Comparison of ENCODE assay signal across 7 mouse cellular contexts in the genomic region with DNA sequence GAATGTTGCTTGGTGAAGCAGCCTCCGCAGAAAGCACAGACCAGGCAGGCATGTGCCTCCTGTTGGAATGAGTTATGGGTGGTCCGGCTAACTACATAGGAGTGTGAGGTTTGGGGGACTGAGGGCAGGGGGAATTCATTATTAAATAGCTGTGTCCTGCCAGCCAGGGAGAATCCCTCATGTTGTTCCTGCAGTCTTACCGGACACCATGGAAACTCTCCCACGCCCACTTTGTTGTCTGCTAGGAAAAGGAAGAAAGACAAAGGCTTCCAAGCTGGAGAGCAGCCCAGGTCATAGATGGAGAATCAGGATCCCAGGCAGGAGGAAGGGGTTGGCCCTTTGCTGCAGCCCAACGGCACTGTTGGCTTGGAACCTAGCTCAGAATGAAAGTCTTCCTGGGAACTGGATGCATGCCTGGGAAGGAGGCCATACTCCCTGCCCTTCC. TPM values are rescaled to one million over a fixed set of nuclear protein-coding genes. Genes with fewer than 3 reads are reported as not detected.
DNase-seq lines count a peak whose midpoint lies in the region; ATAC-seq and TF ChIP-seq lines count a peak whose summit lies in the region.

No protein-coding gene starts in this region.

- DNase-seq in hindbrain, postnatal 0 days (ENCODE audit: low spot score) = peak; percentile 61
- DNase-seq in mesoderm, embryonic 11.5 days (ENCODE audit: low read depth, low spot score) = peak; percentile 62
- DNase-seq in cerebellum, adult 11-12 months = no peak
- no peak for DNase-seq in thymus, postnatal 36 days

- no peak overlapping the region for H3K9ac ChIP-seq in embryonic facial prominence, embryonic 12.5 days
- no peak overlapping the region for H3K9ac ChIP-seq in forebrain, embryonic 16.5 days (replicated peaks; ENCODE audit: low read depth, low read length)
- H3K9ac ChIP-seq in hindbrain, postnatal 0 days (replicated peaks; ENCODE audit: low read length) = no peak overlapping the region

- no peaks in the 10 kb centered on the region for H3K9me3 ChIP-seq in embryonic facial prominence, embryonic 12.5 days
- H3K9me3 ChIP-seq in forebrain, embryonic 16.5 days (ENCODE audit: control insufficient read depth, low read length) = no peaks in the 10 kb centered on the region
- no peaks in the 10 kb centered on the region for H3K9me3 ChIP-seq in hindbrain, postnatal 0 days (ENCODE audit: low read length)

- peaks cover 12% of the 10 kb centered on the region for H3K4me1 ChIP-seq in embryonic facial prominence, embryonic 12.5 days
- peaks cover 21% of the 10 kb centered on the region for H3K4me1 ChIP-seq in forebrain, embryonic 16.5 days (replicated peaks; ENCODE audit: control insufficient read depth, insufficient read depth, low read length)
- H3K4me1 ChIP-seq in hindbrain, postnatal 0 days (ENCODE audit: insufficient read depth, low read length) = peaks cover 15% of the 10 kb centered on the region

- no peak overlapping the region for H3K4me3 ChIP-seq in embryonic facial prominence, embryonic 12.5 days
- H3K4me3 ChIP-seq in forebrain, embryonic 16.5 days (replicated peaks; ENCODE audit: low read length) = no peak overlapping the region
- no peak overlapping the region for H3K4me3 ChIP-seq in hindbrain, postnatal 0 days (ENCODE audit: low read length)

- H3K27me3 ChIP-seq in embryonic facial prominence, embryonic 12.5 days = no peaks in the 10 kb centered on the region
- H3K27me3 ChIP-seq in forebrain, embryonic 16.5 days (replicated peaks; ENCODE audit: control insufficient read depth, insufficient read depth, low read length) = no peaks in the 10 kb centered on the region
- H3K27me3 ChIP-seq in hindbrain, postnatal 0 days (ENCODE audit: insufficient read depth, low read length) = no peaks in the 10 kb centered on the region

- no peak overlapping the region for H3K4me2 ChIP-seq in embryonic facial prominence, embryonic 12.5 days (replicated peaks)
- peak overlapping the region; percentile 46; the same call in 1 of the 2 replicates for H3K4me2 ChIP-seq in forebrain, embryonic 16.5 days (ENCODE audit: low read length)
- H3K4me2 ChIP-seq in hindbrain, postnatal 0 days (ENCODE audit: low read depth, low read length) = peak overlapping the region; percentile 40

- no peak for TF ChIP-seq CTCF in hindbrain, postnatal 0 days (IDR thresholded peaks at IDR 0.05; ENCODE audit: low read depth)

- 69% methylated on average over 5 of the region's 5 CpGs for WGBS in embryonic facial prominence, embryonic 12.5 days
- 19% methylated on average over 5 of the region's 5 CpGs for WGBS in forebrain, embryonic 16.5 days
- WGBS in hindbrain, postnatal 0 days = 16% methylated on average over 5 of the region's 5 CpGs

- ATAC-seq in embryonic facial prominence, embryonic 12.5 days (ENCODE audit: insufficient number of reproducible peaks, insufficient read depth, low FRiP score, low TSS enrichment) = no peak
- peak; percentile 48 for ATAC-seq in forebrain, embryonic 16.5 days
- peak; percentile 31 for ATAC-seq in hindbrain, postnatal 0 days
- ATAC-seq in monocyte, adult 5-6 weeks (replicated peaks; ENCODE audit: insufficient number of reproducible peaks, low FRiP score, low TSS enrichment, poor library complexity, severe bottlenecking) = no peak

- H3K27ac ChIP-seq in embryonic facial prominence, embryonic 12.5 days = 0 out of 2 replicates have a peak overlapping the region, but pooled peaks have one; percentile 25
- no peak overlapping the region for H3K27ac ChIP-seq in forebrain, embryonic 16.5 days (ENCODE audit: low read length)
- H3K27ac ChIP-seq in hindbrain, postnatal 0 days = peak overlapping the region; percentile 79; the same call in 1 of the 2 replicates

- H3K36me3 ChIP-seq in embryonic facial prominence, embryonic 12.5 days = no peaks in the 10 kb centered on the region
- H3K36me3 ChIP-seq in forebrain, embryonic 16.5 days (ENCODE audit: control insufficient read depth, insufficient read depth) = no peaks in the 10 kb centered on the region
- no peaks in the 10 kb centered on the region for H3K36me3 ChIP-seq in hindbrain, postnatal 0 days (ENCODE audit: insufficient read depth, low read length)

RNA-seq across cellular contexts. Expression of a gene that starts 51.6 kb away (rescaled TPM):
- 34.3 and 36.2 TPM in 2 replicates for polyA plus RNA-seq in embryonic facial prominence, embryonic 12.5 days (2016; fragmentation: Nextera tagmentation; extraction: Ambion mirVana)
- 12.8 and 13.3 TPM in 2 replicates for polyA plus RNA-seq in forebrain, embryonic 16.5 days (2015; fragmentation: Nextera tagmentation; extraction: Ambion mirVana)
- total RNA-seq in hindbrain, postnatal 0 days (2014; rRNA removed) = 20.3 and 23.2 TPM in 2 replicates
- 10.5 and 10.9 TPM in 2 replicates for polyA plus RNA-seq in hindbrain, postnatal 0 days (2015; fragmentation: Nextera tagmentation; extraction: Ambion mirVana)
- total RNA-seq in monocyte, adult 5-6 weeks (2017) = 18.6 to 31.9 TPM (median 21.5 TPM) in 3 replicates

Comparison
In these comparisons a context has a peak if more than half of its experiments do, and no peak if none do; other contexts are left out.
1. ATAC-seq: peak in forebrain, embryonic 16.5 days (single experiment) and hindbrain, postnatal 0 days (single experiment); none in embryonic facial prominence, embryonic 12.5 days (single experiment) and monocyte, adult 5-6 weeks (single experiment).
2. DNase-seq: peak in hindbrain, postnatal 0 days (single experiment) and mesoderm, embryonic 11.5 days (single experiment); none in cerebellum, adult 11-12 months (single experiment) and thymus, postnatal 36 days (0 of 2).